ENCODE assay signal across 8 mouse cellular contexts in the genomic region with DNA sequence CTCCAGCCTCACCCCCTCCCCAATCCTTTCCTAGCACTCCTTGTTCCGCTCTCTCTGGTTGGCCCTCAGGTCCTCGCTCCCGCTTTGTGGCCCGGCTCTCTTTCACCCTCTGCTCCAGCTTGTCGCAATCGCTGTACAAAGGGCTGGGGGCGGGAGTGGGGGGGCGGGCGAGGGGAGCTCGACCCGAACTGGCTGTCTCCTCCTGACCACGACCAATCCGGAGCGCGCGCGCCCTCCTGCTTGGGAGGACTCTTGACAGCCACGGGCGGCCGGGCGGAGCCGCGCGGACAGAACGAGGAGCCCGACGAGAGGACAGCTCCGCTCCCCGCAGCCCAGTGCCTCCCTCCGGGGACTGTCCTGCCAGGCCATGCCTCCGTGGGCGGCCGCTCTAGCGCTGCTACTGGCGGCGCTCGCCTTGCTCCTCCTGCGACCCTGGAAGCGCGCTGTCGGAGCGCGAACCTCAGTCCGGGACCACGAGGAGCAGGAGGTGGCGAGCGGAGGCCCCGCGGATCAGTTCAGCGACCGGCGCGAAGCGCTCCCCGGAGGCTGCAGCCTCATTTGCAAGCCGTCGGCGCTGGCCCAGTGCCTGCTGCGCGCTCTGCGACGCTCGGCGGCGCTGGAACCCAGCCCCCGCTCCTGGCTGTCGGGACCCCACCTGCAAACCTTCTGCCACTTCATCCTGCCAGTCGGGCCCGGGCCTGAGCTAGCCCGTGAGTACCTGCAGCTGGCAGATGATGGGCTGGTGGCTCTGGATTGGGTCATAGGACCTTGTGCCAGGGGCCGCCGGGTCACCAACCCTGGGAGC. TPM values are rescaled to one million over a fixed set of nuclear protein-coding genes. Genes with fewer than 3 reads are reported as not detected.
A peak's percentile ranks its signal among the peaks of the same experiment; 100 is the strongest.
DNase-seq lines count a peak whose midpoint lies in the region; ATAC-seq and TF ChIP-seq lines count a peak whose summit lies in the region.

A gene (plus strand): TSS at position 290 of the 805 bp plus-strand sequence.

- peaks cover 8% of the 10 kb centered on the region; the same call in 1 of the 2 replicates for H3K27me3 ChIP-seq in intestine, embryonic 15.5 days (replicated peaks)
- peaks cover 55% of the 10 kb centered on the region for H3K27me3 ChIP-seq in liver, embryonic 13.5 days
- H3K27me3 ChIP-seq in myocyte (ENCODE audit: control insufficient read depth, insufficient read depth, insufficient read length), result no peaks in the 10 kb centered on the region
- no peaks in the 10 kb centered on the region for H3K27me3 ChIP-seq in testis, adult 2 months (ENCODE audit: control insufficient read depth, insufficient read depth, low read length)

- no peak for TF ChIP-seq CTCF in testis, adult 2 months (IDR thresholded peaks at IDR 0.05; ENCODE audit: control insufficient read depth, insufficient read depth, insufficient replicate concordance, low read depth, low read length)

- peak within 1 kb of the TSS; percentile 29 for H3K27ac ChIP-seq in intestine, embryonic 15.5 days
- peak within 1 kb of the TSS; percentile 79 for H3K27ac ChIP-seq in liver, embryonic 13.5 days
- H3K27ac ChIP-seq in testis, adult 2 months (ENCODE audit: control insufficient read depth, insufficient read depth, low read depth, low read length), result no peak within 1 kb of the TSS

- WGBS in intestine, embryonic 15.5 days, result under 1% methylated on average over 72 of the region's 72 CpGs
- under 1% methylated on average over 72 of the region's 72 CpGs for WGBS in liver, embryonic 13.5 days (ENCODE audit: insufficient replicate concordance)

- peak within 1 kb of the TSS; percentile 98 for H3K4me2 ChIP-seq in intestine, embryonic 15.5 days (replicated peaks)
- peak within 1 kb of the TSS; percentile 98 for H3K4me2 ChIP-seq in liver, embryonic 13.5 days
- H3K4me2 ChIP-seq in myocyte (ENCODE audit: low read depth), result peak within 1 kb of the TSS; percentile 93

- peak; percentile 19 for ATAC-seq in common myeloid progenitor, adult 5-6 weeks (replicated peaks; ENCODE audit: low read depth, poor library complexity, severe bottlenecking)
- peak; percentile 50 for ATAC-seq in intestine, embryonic 15.5 days
- ATAC-seq in liver, embryonic 13.5 days (ENCODE audit: low read depth), result peak; percentile 53

- TF ChIP-seq POLR2A in myocyte (IDR thresholded peaks at IDR 0.05; ENCODE audit: insufficient read length, low read depth), result peak; percentile 65
- 0 out of 2 replicates have a peak, but pooled peaks have one; percentile 40 for TF ChIP-seq POLR2A in testis, adult 2 months (IDR thresholded peaks at IDR 0.05; ENCODE audit: control insufficient read depth, low read depth, low read length)

- H3K4me1 ChIP-seq in intestine, embryonic 15.5 days (replicated peaks), result peaks cover 30% of the 10 kb centered on the region
- peaks cover 60% of the 10 kb centered on the region for H3K4me1 ChIP-seq in liver, embryonic 13.5 days (replicated peaks)
- peaks cover 33% of the 10 kb centered on the region for H3K4me1 ChIP-seq in testis, adult 2 months (ENCODE audit: control insufficient read depth, insufficient read depth, low read length)

- H3K79me2 ChIP-seq in myocyte (ENCODE audit: control insufficient read depth, insufficient read depth), result no peaks in the 10 kb centered on the region

- H3K36me3 ChIP-seq in intestine, embryonic 15.5 days, result no peaks in the 10 kb centered on the region
- no peaks in the 10 kb centered on the region for H3K36me3 ChIP-seq in liver, embryonic 13.5 days
- no peaks in the 10 kb centered on the region for H3K36me3 ChIP-seq in myocyte (ENCODE audit: control insufficient read depth, insufficient read depth)
- no peaks in the 10 kb centered on the region for H3K36me3 ChIP-seq in testis, adult 2 months (ENCODE audit: control insufficient read depth, insufficient read depth, low read length)

- peak within 1 kb of the TSS; percentile 62 for H3K9ac ChIP-seq in intestine, embryonic 15.5 days
- peak within 1 kb of the TSS; percentile 75 for H3K9ac ChIP-seq in liver, embryonic 13.5 days

- H3K9me3 ChIP-seq in intestine, embryonic 15.5 days, result no peaks in the 10 kb centered on the region
- no peaks in the 10 kb centered on the region for H3K9me3 ChIP-seq in liver, embryonic 13.5 days (replicated peaks)

- DNase-seq in right cerebral cortex, adult 18-20 months, result peak; percentile 76
- DNase-seq in right cerebral cortex, postnatal 36 days (ENCODE audit: low spot score in 2 of 2), result no peak
- DNase-seq in gonadal fat pad, adult 2 months (ENCODE audit: low read depth), result no peak
- DNase-seq in liver, embryonic 13.5 days, result peak; percentile 51

- peak within 1 kb of the TSS; percentile 51 for H3K4me3 ChIP-seq in intestine, embryonic 15.5 days (replicated peaks)
- peak within 1 kb of the TSS; percentile 77 for H3K4me3 ChIP-seq in liver, embryonic 13.5 days (replicated peaks)
- peak within 1 kb of the TSS; percentile 70 for H3K4me3 ChIP-seq in myocyte
- H3K4me3 ChIP-seq in testis, adult 2 months (ENCODE audit: control insufficient read depth, low read depth, low read length), result peak within 1 kb of the TSS; percentile 77

- peak within 1 kb of the TSS; percentile 34 for H3ac ChIP-seq in myocyte (ENCODE audit: control insufficient read depth, insufficient read length)

TF ChIP-seq in myocyte, 11 proteins besides CTCF, POLR2A, EP300 and RAD21:
- TF ChIP-seq POLR2AphosphoS2 (IDR thresholded peaks at IDR 0.05; ENCODE audit: insufficient read length, low read depth) (peak; percentile 54), CEBPB (IDR thresholded peaks at IDR 0.05; ENCODE audit: insufficient read depth, poor library complexity, severe bottlenecking) (no peak), MYOG (IDR thresholded peaks at IDR 0.05; ENCODE audit: control insufficient read depth in 1 of 3, insufficient read depth in 1 of 3, insufficient read length in 2 of 3, low read depth in 2 of 3) (peak in 1 of 3 experiments; percentile 21)

RNA-seq across cellular contexts. Expression of the gene that starts here (rescaled TPM):
- 5.9 and 9.4 TPM in 2 replicates for total RNA-seq in common myeloid progenitor, adult 5-6 weeks (2017)
- 21.7 and 34.2 TPM in 2 replicates for polyA plus RNA-seq in gonadal fat pad, adult 2 months (2012; rRNA removed)
- 3.5 and 3.6 TPM in 2 replicates for polyA plus RNA-seq in intestine, embryonic 15.5 days (2015; fragmentation: Nextera tagmentation; extraction: Ambion mirVana)
- polyA plus RNA-seq in liver, embryonic 13.5 days (2015; fragmentation: Nextera tagmentation; extraction: Ambion mirVana), result 3.4 and 3.8 TPM in 2 replicates
- 1.4 TPM for polyA plus RNA-seq in myocyte (2012; fragmentation: generic; extraction: Trizol)
- 0.17 and 0.28 TPM in 2 replicates for polyA plus RNA-seq in testis, adult 2 months (2012; rRNA removed)

Comparison
In these comparisons a context has a peak if more than half of its experiments do, and no peak if none do; other contexts are left out.
1. DNase-seq: peak in right cerebral cortex, adult 18-20 months (single experiment) and liver, embryonic 13.5 days (single experiment); none in right cerebral cortex, postnatal 36 days (0 of 2) and gonadal fat pad, adult 2 months (single experiment).
2. Peak in every context shown above with its lines, with median percentiles within 50 percentile points of each other: ATAC-seq, H3K4me2 ChIP-seq and H3K4me3 ChIP-seq.